In the genomic region with DNA sequence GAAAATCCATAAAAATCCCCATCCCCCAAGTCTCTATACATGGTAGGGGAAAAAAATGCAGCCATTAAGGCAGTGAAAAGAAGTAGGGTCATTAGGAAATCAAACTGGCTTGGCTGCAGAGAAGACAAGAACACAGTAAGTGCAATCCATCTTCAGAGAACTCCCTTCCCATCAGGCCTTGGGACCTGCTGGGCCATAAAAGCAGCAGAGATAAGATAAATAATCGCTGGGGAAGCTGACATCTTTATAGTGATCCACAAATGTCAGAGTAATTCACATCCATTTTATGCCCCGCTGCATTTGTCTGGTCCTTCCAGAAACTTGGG, we compare ENCODE assay signal across 13 mouse cellular contexts. TPM values are rescaled to one million over a fixed set of nuclear protein-coding genes. Genes with fewer than 3 reads are reported as not detected.
A peak's percentile ranks its signal among the peaks of the same experiment; 100 is the strongest.
DNase-seq lines count a peak whose midpoint lies in the region; ATAC-seq and TF ChIP-seq lines count a peak whose summit lies in the region.
"Had no signal": no experiment of that assay in that cellular context is flagged by ENCODE, and none has a peak within 500 bp of the region (broad histone marks: within the 10 kb centered on the region; RNA-seq: fewer than 3 reads in every experiment).

No protein-coding gene starts in this region.

- H3K79me2 ChIP-seq in heart, adult 2 months (replicated peaks; ENCODE audit: control insufficient read depth, insufficient read depth, low read length), result no peaks in the 10 kb centered on the region

- H3K36me3 ChIP-seq in hindbrain, embryonic 15.5 days, result no peaks in the 10 kb centered on the region
- H3K36me3 ChIP-seq in midbrain, embryonic 16.5 days (ENCODE audit: control insufficient read depth, insufficient read depth, low read length), result no peaks in the 10 kb centered on the region
- H3K36me3 ChIP-seq in heart, adult 2 months (ENCODE audit: control insufficient read depth, insufficient read depth, low read length), result no peaks in the 10 kb centered on the region
- H3K36me3 ChIP-seq: limb, embryonic 15.5 days; midbrain, embryonic 12.5 days had no signal

- peaks cover 23% of the 10 kb centered on the region for H3K4me1 ChIP-seq in hindbrain, embryonic 15.5 days (replicated peaks)
- H3K4me1 ChIP-seq in midbrain, embryonic 16.5 days (ENCODE audit: control insufficient read depth, insufficient read depth, low read length), result peaks cover 6% of the 10 kb centered on the region; the same call in 1 of the 2 replicates
- H3K4me1 ChIP-seq in heart, adult 2 months (ENCODE audit: control insufficient read depth, insufficient read depth, low read length), result no peaks in the 10 kb centered on the region

- no peak overlapping the region for H3K4me3 ChIP-seq in hindbrain, embryonic 15.5 days
- H3K4me3 ChIP-seq in midbrain, embryonic 16.5 days (ENCODE audit: low read depth, low read length), result no peak overlapping the region
- H3K4me3 ChIP-seq in heart, adult 2 months, result no peak overlapping the region
- H3K4me3 ChIP-seq: limb, embryonic 15.5 days; midbrain, embryonic 12.5 days had no signal

- H3K27ac ChIP-seq in hindbrain, embryonic 15.5 days (replicated peaks), result peak overlapping the region; percentile 34
- peak overlapping the region; percentile 62 for H3K27ac ChIP-seq in midbrain, embryonic 16.5 days (ENCODE audit: low read length)
- H3K27ac ChIP-seq in heart, adult 2 months, result no peak overlapping the region
- H3K27ac ChIP-seq: limb, embryonic 15.5 days; midbrain, embryonic 12.5 days had no signal

- 25% methylated on average over 2 of the region's 2 CpGs for WGBS in hindbrain, embryonic 15.5 days
- 47% methylated on average over 2 of the region's 2 CpGs for WGBS in midbrain, embryonic 16.5 days
- 50% methylated on average over 2 of the region's 2 CpGs for WGBS in heart, adult 2 months

- no peaks in the 10 kb centered on the region for H3K9me3 ChIP-seq in hindbrain, embryonic 15.5 days
- no peaks in the 10 kb centered on the region for H3K9me3 ChIP-seq in midbrain, embryonic 16.5 days (replicated peaks; ENCODE audit: control insufficient read depth, low read length, poor library complexity, severe bottlenecking)
- H3K9me3 ChIP-seq: limb, embryonic 15.5 days; midbrain, embryonic 12.5 days had no signal

- no peak for TF ChIP-seq CTCF in heart, adult 2 months (IDR thresholded peaks at IDR 0.05)

- intact Hi-C loops in heart, adult 2 months (cut with DNase I), result no loop called here

- TF ChIP-seq EP300 in heart, adult 2 months (IDR thresholded peaks at IDR 0.05; ENCODE audit: insufficient read depth, low read depth, low read length), result no peak

- no peak overlapping the region for H3K9ac ChIP-seq in hindbrain, embryonic 15.5 days
- H3K9ac ChIP-seq in midbrain, embryonic 16.5 days (ENCODE audit: low read depth, low read length), result no peak overlapping the region
- no peak overlapping the region for H3K9ac ChIP-seq in heart, adult 2 months (ENCODE audit: low read depth, low read length)
- H3K9ac ChIP-seq: limb, embryonic 15.5 days; midbrain, embryonic 12.5 days had no signal

- TF ChIP-seq POLR2A in heart, adult 2 months (IDR thresholded peaks at IDR 0.05; ENCODE audit: insufficient read depth, low read depth, low read length), result no peak

- DNase-seq in kidney, adult 11 months, result peak; percentile 6
- DNase-seq in kidney, adult 8-10 months, result no peak
- DNase-seq in embryo, embryonic 10.5 days (ENCODE audit: low spot score), result peak; percentile 25
- DNase-seq in heart, adult 2 months, result no peak
- no peak for DNase-seq in layer of hippocampus, postnatal 10 days (ENCODE audit: low spot score in 2 of 2)
- DNase-seq: gastrocnemius, postnatal 36 days; thymus, postnatal 36 days had no signal

- H3K27me3 ChIP-seq in hindbrain, embryonic 15.5 days, result no peaks in the 10 kb centered on the region
- H3K27me3 ChIP-seq in midbrain, embryonic 16.5 days (ENCODE audit: control insufficient read depth, insufficient read depth, low read depth, low read length), result no peaks in the 10 kb centered on the region
- H3K27me3 ChIP-seq in heart, adult 2 months (ENCODE audit: control insufficient read depth, insufficient read depth, low read length), result no peaks in the 10 kb centered on the region
- H3K27me3 ChIP-seq: CH12.LX; limb, embryonic 15.5 days; midbrain, embryonic 12.5 days had no signal

- ATAC-seq in hindbrain, embryonic 15.5 days (ENCODE audit: low FRiP score, low read depth), result peak; percentile 90
- peak; percentile 34 for ATAC-seq in midbrain, embryonic 16.5 days

- H3K4me2 ChIP-seq in hindbrain, embryonic 15.5 days, result no peak overlapping the region
- no peak overlapping the region for H3K4me2 ChIP-seq in midbrain, embryonic 16.5 days (ENCODE audit: low read length)
- H3K4me2 ChIP-seq: limb, embryonic 15.5 days; midbrain, embryonic 12.5 days had no signal

RNA-seq across cellular contexts. Expression of a gene that starts 44.7 kb away (rescaled TPM):
- polyA plus RNA-seq in hindbrain, embryonic 15.5 days (2015; fragmentation: Nextera tagmentation; extraction: Ambion mirVana), result 5.0 and 5.2 TPM in 2 replicates
- polyA plus RNA-seq in midbrain, embryonic 16.5 days (2015; fragmentation: Nextera tagmentation; extraction: Ambion mirVana), result 3.4 and 3.8 TPM in 2 replicates
- 1 to 10 TPM in 1 of 2 experiments, under 1 TPM in 1; 0.64 to 1.2 TPM for total RNA-seq in heart, adult 2 months (2021)
- polyA plus RNA-seq in heart, adult 2 months (2012; rRNA removed), result 0.44 and 0.76 TPM in 2 replicates
- 1 to 10 TPM; 9.1 to 9.4 TPM for total RNA-seq in layer of hippocampus, postnatal 10 days (2021)
- total RNA-seq: adrenal gland, adult 18-20 months; gastrocnemius, postnatal 36 days had no signal

Comparison
In these comparisons a context has a peak if more than half of its experiments do, and no peak if none do; other contexts are left out.
1. DNase-seq: peak in kidney, adult 11 months (single experiment) and embryo, embryonic 10.5 days (single experiment); none in kidney, adult 8-10 months (0 of 2), heart, adult 2 months (0 of 2) and layer of hippocampus, postnatal 10 days (0 of 2).